Mouse (Mus musculus) spleen, adult 2 months (tissue): ENCODE data around the gene Mpo.

Experiments
- CTCF ChIP-seq: fragments of 200-500 bp; IDR thresholded peaks from 2 replicates; pipeline ENCODE4 v1.5.1; 2011; ENCODE audit warnings: mild to moderate bottlenecking, inconsistent platforms; ENCODE audit not compliant: insufficient read depth, insufficient read length, insufficient replicate concordance; ENCODE audit errors: extremely low read depth
- POLR2A ChIP-seq: fragments of 200-500 bp; IDR thresholded peaks from 2 replicates; pipeline ENCODE4 v1.6.1; 2011; ENCODE audit warnings: low read depth, low read length, inconsistent platforms

DNA sequence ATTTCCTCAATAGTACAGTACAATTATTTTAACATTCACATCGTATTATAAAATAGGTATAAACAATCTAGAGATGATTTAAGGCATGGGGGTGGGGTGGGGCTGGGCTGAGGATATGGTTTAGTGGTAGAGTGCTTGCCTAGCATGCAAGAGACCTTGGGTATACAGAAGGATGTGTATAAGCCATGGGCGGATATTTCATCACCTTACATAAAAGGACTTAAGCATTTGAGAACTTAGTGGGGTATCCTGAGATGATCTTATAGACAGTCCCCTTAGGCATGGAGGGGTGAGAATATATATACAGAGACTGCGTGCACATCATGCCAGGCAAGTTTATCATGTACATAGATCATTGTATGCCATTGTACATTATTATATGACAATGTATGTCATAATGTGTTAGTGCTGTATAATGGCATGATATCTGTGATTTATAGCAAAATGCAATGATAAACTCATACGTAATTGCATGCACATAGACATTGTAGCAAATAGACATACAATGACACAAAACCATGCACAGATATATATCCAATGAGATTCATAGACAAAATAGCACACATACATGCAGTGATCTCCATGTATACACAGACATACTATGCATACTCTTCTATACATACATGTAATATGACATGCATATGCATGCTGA, 34.3 kb upstream of the Mpo start:
- TF ChIP-seq CTCF (no peak), POLR2A (peak; percentile 1; the same call in 1 of the 2 replicates)
